Mouse (Mus musculus): ENCODE data around the gene Abcc6.

- TF ChIP-seq CTCF (IDR thresholded peaks at IDR 0.05; ENCODE audit: low read depth, low read length) (no peak), POLR2A (IDR thresholded peaks at IDR 0.05; ENCODE audit: insufficient read depth, low read length) (no peak)
Measured at GRCm38 (mm10) chr7:45981612-45982011, 48.5 kb downstream of the Abcc6 start.
